Mouse (Mus musculus): Measurements from ENCODE around the gene Amer3. TPM values are rescaled to one million over a fixed set of nuclear protein-coding genes. Genes with fewer than 3 reads are reported as not detected.

Amer3 gene
- 0.12 TPM for polyA plus RNA-seq (2014; fragmentation: Illumina TruSeq; extraction: RNeasy Lipid Tissue Mini Kit (QIAGEN cat#74804); ENCODE audit: low read depth, low replicate concordance)

DNA sequence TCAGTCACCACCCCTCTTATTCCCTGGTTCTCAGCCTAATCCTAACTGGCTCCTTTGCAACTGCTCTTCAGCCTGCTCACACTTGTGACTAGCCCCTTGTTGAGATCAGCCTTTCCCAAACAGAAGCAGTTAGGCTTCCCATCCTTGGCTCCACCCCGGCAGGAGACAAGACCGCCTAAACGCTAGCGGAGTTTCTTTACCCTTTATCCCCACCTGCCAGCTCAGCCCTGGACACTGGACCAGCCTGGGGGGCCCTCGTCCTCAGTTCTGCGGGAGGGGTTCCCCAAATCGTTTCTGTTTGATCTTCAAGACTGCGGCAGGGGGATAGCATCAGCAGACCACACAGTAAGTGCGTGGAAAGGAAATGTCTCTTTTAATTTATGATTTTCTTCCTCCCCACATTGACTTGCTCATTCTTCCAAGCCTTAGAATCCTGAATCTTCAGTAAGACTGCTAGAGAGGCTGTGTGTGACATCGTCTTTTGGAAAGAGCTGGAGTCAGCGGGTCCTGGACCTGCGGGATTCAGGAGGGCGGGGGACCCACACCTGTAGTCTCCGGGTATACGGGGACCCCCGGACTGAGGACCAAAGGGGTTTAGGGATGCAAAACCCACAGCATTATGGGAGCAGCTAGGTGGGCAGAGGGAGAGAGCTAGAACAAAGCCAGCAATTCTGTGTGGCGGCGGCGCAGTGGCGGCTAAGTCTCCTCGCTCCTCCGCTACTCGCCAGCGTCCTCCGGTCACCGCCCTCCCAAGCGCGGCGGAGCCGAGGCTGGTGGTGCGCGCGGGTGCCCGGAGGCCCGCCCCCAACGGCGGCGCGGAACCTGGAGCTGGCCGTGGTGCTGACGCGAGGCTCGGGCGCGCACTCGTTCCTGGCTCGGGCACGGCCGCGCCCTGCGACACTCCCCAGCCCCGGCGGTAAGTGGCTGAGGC is at the start of gene Amer3:
Gene Amer3 (plus strand): TSS at position 807 of the 931 bp plus-strand sequence.

DNA sequence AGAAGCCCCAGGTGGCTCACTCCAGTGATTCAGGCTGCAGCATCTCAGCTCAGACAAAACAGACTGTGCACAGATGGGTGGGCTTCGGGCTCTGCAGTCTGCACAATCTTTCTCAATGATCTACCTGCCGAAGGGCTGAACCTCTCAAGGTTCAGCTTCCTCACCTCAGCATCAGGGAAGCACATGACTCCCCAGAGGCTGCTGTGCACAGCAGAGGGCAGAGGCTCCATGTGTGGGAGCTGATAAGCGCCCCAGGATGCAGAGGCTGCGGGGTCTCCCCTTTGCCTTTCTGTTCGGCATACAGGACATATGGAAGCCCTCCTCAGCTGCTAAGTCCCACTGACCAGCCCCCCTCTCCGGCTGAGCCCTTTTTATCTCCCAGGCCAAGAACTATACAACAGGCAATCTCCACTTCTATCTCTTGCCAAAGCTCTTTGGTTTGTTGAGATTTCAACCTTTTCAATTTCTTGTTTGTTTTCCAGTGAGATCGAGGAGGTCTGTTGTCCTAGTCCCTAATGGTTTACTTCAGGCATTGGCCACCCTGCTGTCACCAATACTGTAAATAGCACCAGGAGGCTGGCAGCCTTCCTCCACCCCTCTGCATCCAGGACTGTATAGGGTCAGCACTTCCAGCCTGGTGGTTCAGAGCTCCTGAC is 44.3 kb upstream of the Amer3 start, which contains the start of gene Cfc1:
Gene Cfc1 (plus strand): TSS at position 606 of the 656 bp plus-strand sequence.

DNA sequence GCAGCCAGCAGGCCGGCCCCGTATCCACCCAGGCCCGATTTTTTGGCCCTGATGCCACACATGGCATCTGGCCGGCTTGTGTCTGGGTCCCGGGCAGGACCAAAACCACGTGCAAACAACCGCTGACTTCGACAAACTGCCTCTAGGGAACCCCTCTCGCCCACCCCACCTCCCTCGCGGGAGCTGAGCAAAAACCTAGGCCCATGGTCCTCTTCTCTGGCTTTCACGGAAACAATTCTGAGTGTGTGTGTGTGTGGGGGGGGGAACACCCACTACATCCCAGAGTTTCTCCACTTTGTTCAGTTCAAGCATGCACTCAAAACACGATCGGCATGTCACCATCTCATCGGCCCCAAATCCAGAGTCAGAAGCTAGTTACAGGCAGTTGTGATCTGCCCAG is 18.6 kb upstream of the Amer3 start, which contains the start of gene Prss40:
Gene Prss40 (minus strand): TSS at position 101 of the 400 bp plus-strand sequence.

Other genes starting within 250 kb of the Amer3 start
- gene Ccdc115, start 140.0 kb upstream of the Amer3 start, polyA plus RNA-seq (2014; fragmentation: Illumina TruSeq; extraction: RNeasy Lipid Tissue Mini Kit (QIAGEN cat#74804); ENCODE audit: low read depth, low replicate concordance), result 19.5 TPM
- gene Imp4, start 139.8 kb upstream of the Amer3 start, polyA plus RNA-seq (2014; fragmentation: Illumina TruSeq; extraction: RNeasy Lipid Tissue Mini Kit (QIAGEN cat#74804); ENCODE audit: low read depth, low replicate concordance), result 15.6 TPM
- not detected for gene Ptpn18, start 119.9 kb upstream of the Amer3 start, polyA plus RNA-seq (2014; fragmentation: Illumina TruSeq; extraction: RNeasy Lipid Tissue Mini Kit (QIAGEN cat#74804); ENCODE audit: low read depth, low replicate concordance)
- not detected for gene Prss39, start 81.2 kb upstream of the Amer3 start, polyA plus RNA-seq (2014; fragmentation: Illumina TruSeq; extraction: RNeasy Lipid Tissue Mini Kit (QIAGEN cat#74804); ENCODE audit: low read depth, low replicate concordance)
- gene Cfc1, start 44.0 kb upstream of the Amer3 start, polyA plus RNA-seq (2014; fragmentation: Illumina TruSeq; extraction: RNeasy Lipid Tissue Mini Kit (QIAGEN cat#74804); ENCODE audit: low read depth, low replicate concordance), result not detected
- gene Prss40, start 18.7 kb upstream of the Amer3 start, polyA plus RNA-seq (2014; fragmentation: Illumina TruSeq; extraction: RNeasy Lipid Tissue Mini Kit (QIAGEN cat#74804); ENCODE audit: low read depth, low replicate concordance), result not detected

Measured in adrenal gland, adult 10 weeks (tissue).